Mouse (Mus musculus): ENCODE measurements around the gene Ucn.

DNA sequence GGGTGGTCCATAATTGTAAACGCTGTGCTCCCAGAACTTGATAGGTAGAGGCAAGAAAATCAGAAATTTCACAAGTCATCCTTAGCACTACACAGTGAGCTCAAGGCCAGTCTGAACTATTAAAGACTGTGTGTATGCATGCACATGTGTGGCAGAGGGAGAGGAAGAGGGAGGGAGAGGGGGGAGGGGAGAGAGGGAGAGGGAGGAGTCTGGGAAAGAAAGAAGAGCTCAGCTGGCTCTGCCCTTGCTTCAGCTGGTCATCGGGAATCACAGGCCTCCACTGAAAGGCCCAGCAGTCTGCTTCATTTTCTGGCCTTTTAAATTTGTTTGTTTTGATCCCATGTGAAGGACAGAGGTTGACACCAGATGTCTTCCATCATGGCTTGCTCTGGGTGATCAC, 15.1 kb downstream of the Ucn start:
- TF ChIP-seq CTCF (conservative IDR thresholded peaks at IDR 0.05; ENCODE audit: low read length) (no peak), NANOG (IDR thresholded peaks at IDR 0.05; ENCODE audit: borderline replicate concordance, low read length) (no peak), POU5F1 (IDR thresholded peaks at IDR 0.05; ENCODE audit: borderline replicate concordance, low read length) (no peak)

Data from E14TG2a.4 (cell line).